Mouse (Mus musculus): ENCODE measurements around the gene Gabbr2. TPM values are rescaled to one million over a fixed set of nuclear protein-coding genes. Genes with fewer than 3 reads are reported as not detected.

Gene Gabbr2
- polyA plus RNA-seq, 1 experiment from 2014 or later: 0.14 TPM

GRCm38 (mm10) chr4:46617408-46617807 is 374.3 kb downstream of the Gabbr2 start:
- H3K4me1 ChIP-seq (replicated peaks; ENCODE audit: control insufficient read depth, insufficient read depth, low read length): no peaks in the 10 kb centered on the region

GRCm38 (mm10) chr4:46614641-46615040 is 377.0 kb downstream of the Gabbr2 start:
- H3K27me3 ChIP-seq (replicated peaks; ENCODE audit: control insufficient read depth, insufficient read depth, low read length): no peaks in the 10 kb centered on the region
- no peak for ATAC-seq
- H3K9me3 ChIP-seq (ENCODE audit: control insufficient read depth): no peaks in the 10 kb centered on the region
- TF ChIP-seq CTCF (IDR thresholded peaks at IDR 0.05; ENCODE audit: low read depth): no peak
- peaks cover 11% of the 10 kb centered on the region; the same call in 1 of the 2 replicates for H3K36me3 ChIP-seq (ENCODE audit: control insufficient read depth, insufficient read depth)
- H3K4me2 ChIP-seq (replicated peaks; ENCODE audit: low read depth): no peak overlapping the region
- no peaks in the 10 kb centered on the region for H3K4me1 ChIP-seq (replicated peaks; ENCODE audit: control insufficient read depth, insufficient read depth, low read length)
- WGBS: 81% methylated on average over 9 of the region's 9 CpGs
- H3K4me3 ChIP-seq (ENCODE audit: low read depth, low read length): no peak overlapping the region
- H3K9ac ChIP-seq (ENCODE audit: low read depth, low read length): no peak overlapping the region
- no peak overlapping the region for H3K27ac ChIP-seq (ENCODE audit: low read depth, low read length)

More at GRCm38 (mm10) chr4:46617408-46617807, 374.3 kb downstream of the Gabbr2 start:
- no peak overlapping the region for H3K27ac ChIP-seq (ENCODE audit: low read depth, low read length)
- 70% methylated on average over 6 of the region's 6 CpGs for WGBS
- H3K4me3 ChIP-seq (ENCODE audit: low read depth, low read length): no peak overlapping the region
- TF ChIP-seq CTCF (IDR thresholded peaks at IDR 0.05; ENCODE audit: low read depth): peak; percentile 66
- no peak overlapping the region for H3K9ac ChIP-seq (ENCODE audit: low read depth, low read length)
- no peaks in the 10 kb centered on the region for H3K9me3 ChIP-seq (ENCODE audit: control insufficient read depth)
- H3K27me3 ChIP-seq (replicated peaks; ENCODE audit: control insufficient read depth, insufficient read depth, low read length): no peaks in the 10 kb centered on the region
- H3K4me2 ChIP-seq (replicated peaks; ENCODE audit: low read depth): no peak overlapping the region
- ATAC-seq: no peak
- H3K36me3 ChIP-seq (ENCODE audit: control insufficient read depth, insufficient read depth): peaks cover 11% of the 10 kb centered on the region; the same call in 1 of the 2 replicates

- no peak for ATAC-seq
- H3K27me3 ChIP-seq (replicated peaks; ENCODE audit: control insufficient read depth, insufficient read depth, low read length): no peaks in the 10 kb centered on the region
- H3K9me3 ChIP-seq (ENCODE audit: control insufficient read depth): no peaks in the 10 kb centered on the region
- TF ChIP-seq CTCF (IDR thresholded peaks at IDR 0.05; ENCODE audit: low read depth): no peak
- 70% methylated on average over 12 of the region's 12 CpGs for WGBS
- no peak overlapping the region for H3K27ac ChIP-seq (ENCODE audit: low read depth, low read length)
- no peak overlapping the region for H3K9ac ChIP-seq (ENCODE audit: low read depth, low read length)
- no peak overlapping the region for H3K4me3 ChIP-seq (ENCODE audit: low read depth, low read length)
- no peaks in the 10 kb centered on the region for H3K4me1 ChIP-seq (replicated peaks; ENCODE audit: control insufficient read depth, insufficient read depth, low read length)
- H3K4me2 ChIP-seq (replicated peaks; ENCODE audit: low read depth): no peak overlapping the region
- H3K36me3 ChIP-seq (ENCODE audit: control insufficient read depth, insufficient read depth): peaks cover 11% of the 10 kb centered on the region; the same call in 1 of the 2 replicates
Measured at GRCm38 (mm10) chr4:46613618-46614017, 378.1 kb downstream of the Gabbr2 start.

Other genes with a start within 250 kb of the Gabbr2 start
- 1.2 and 1.3 TPM in 2 replicates for gene Anks6, start 65.6 kb upstream of the Gabbr2 start, polyA plus RNA-seq (2015; fragmentation: Nextera tagmentation; extraction: Ambion mirVana)
- gene Galnt12, start 100.0 kb upstream of the Gabbr2 start, polyA plus RNA-seq (2015; fragmentation: Nextera tagmentation; extraction: Ambion mirVana): 16.5 and 19.2 TPM in 2 replicates
- 13.0 and 13.1 TPM in 2 replicates for gene Col15a1, start 216.3 kb upstream of the Gabbr2 start, polyA plus RNA-seq (2015; fragmentation: Nextera tagmentation; extraction: Ambion mirVana)